In the genomic region with DNA sequence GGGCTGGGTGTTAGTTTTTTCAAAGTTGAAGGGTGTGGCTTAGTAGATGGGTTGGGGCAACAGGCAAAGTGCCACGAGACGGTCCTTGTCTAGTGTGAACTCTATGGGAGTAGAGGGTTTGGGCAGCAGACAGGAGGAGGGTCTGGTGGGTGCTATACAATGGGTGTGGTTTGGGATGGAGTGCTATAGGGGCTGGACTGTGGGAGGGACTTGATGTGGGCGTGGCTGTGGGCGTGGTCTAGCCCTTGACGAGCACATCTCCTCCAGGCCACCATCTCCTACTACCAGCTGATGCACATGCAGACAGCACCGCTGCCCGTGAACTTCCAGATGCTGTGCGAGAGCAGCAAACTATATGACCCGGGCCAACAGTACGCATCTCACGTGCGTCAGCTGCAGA, we compare ENCODE assay signal across 11 mouse cellular contexts. TPM values are rescaled to one million over a fixed set of nuclear protein-coding genes. Genes with fewer than 3 reads are reported as not detected.
DNase-seq lines count a peak whose midpoint lies in the region; ATAC-seq and TF ChIP-seq lines count a peak whose summit lies in the region.
"Had no signal": no experiment of that assay in that cellular context is flagged by ENCODE, and none has a peak within 500 bp of the region (broad histone marks: within the 10 kb centered on the region; RNA-seq: fewer than 3 reads in every experiment).

No protein-coding gene starts in this region.

- intact Hi-C loops in gastrocnemius, postnatal 36 days (cut with DNase I) = no loop called here

- H3K79me2 ChIP-seq in CH12.LX (replicated peaks; ENCODE audit: control insufficient read depth, extremely low read depth, insufficient read depth, poor library complexity, severe bottlenecking) = no peaks in the 10 kb centered on the region

- ATAC-seq in intestine, embryonic 14.5 days (replicated peaks; ENCODE audit: low FRiP score, low TSS enrichment, low read depth) = peak; percentile 22; the same call in 1 of the 2 replicates
- ATAC-seq in intestine, postnatal 0 days = no peak
- peak; percentile 36; the same call in 1 of the 2 replicates for ATAC-seq in erythroblast, adult 5-6 weeks (replicated peaks; ENCODE audit: low FRiP score, poor library complexity, severe bottlenecking)

- no peaks in the 10 kb centered on the region for H3K9me3 ChIP-seq in intestine, embryonic 14.5 days (ENCODE audit: control insufficient read depth, low read length)
- H3K9me3 ChIP-seq in intestine, postnatal 0 days (ENCODE audit: control insufficient read depth) = no peaks in the 10 kb centered on the region
- H3K9me3 ChIP-seq in CH12.LX (replicated peaks; ENCODE audit: low read length) = no peaks in the 10 kb centered on the region
- H3K9me3 ChIP-seq: forebrain, embryonic 15.5 days had no signal

- DNase-seq in intestine, embryonic 14.5 days (ENCODE audit: low spot score) = no peak
- DNase-seq in CH12.LX (ENCODE audit: extremely low read depth) = peak; percentile 62
- peak; percentile 67 for DNase-seq in naive thymus-derived CD4-positive, alpha-beta T cell, adult 2 months (ENCODE audit: low read depth)
- DNase-seq in layer of hippocampus, adult 8-10 months (ENCODE audit: low spot score in 2 of 2) = no peak
- no peak for DNase-seq in adrenal gland, postnatal 25 days
- DNase-seq in gastrocnemius, postnatal 36 days = no peak
- DNase-seq: cerebellum, adult 18-20 months; layer of hippocampus, adult 9-11 months had no signal

- TF ChIP-seq RAD21 in CH12.LX (IDR thresholded peaks at IDR 0.05; ENCODE audit: low read depth, low read length) = no peak

- no peak overlapping the region for H3K27ac ChIP-seq in intestine, embryonic 14.5 days (ENCODE audit: low read depth)
- H3K27ac ChIP-seq in intestine, postnatal 0 days (ENCODE audit: low read depth, low read length) = no peak overlapping the region
- no peak overlapping the region for H3K27ac ChIP-seq in CH12.LX (ENCODE audit: insufficient read depth, low read depth)
- H3K27ac ChIP-seq: forebrain, embryonic 15.5 days had no signal

- H3K36me3 ChIP-seq in intestine, embryonic 14.5 days (ENCODE audit: control insufficient read depth, insufficient read depth, low read length) = 0 out of 2 replicates have a peak, but pooled peaks cover 8% of the 10 kb centered on the region
- H3K36me3 ChIP-seq in intestine, postnatal 0 days (ENCODE audit: control insufficient read depth, insufficient read depth) = no peaks in the 10 kb centered on the region
- H3K36me3 ChIP-seq in CH12.LX (replicated peaks in 1 of 2; ENCODE audit: control insufficient read depth in 1 of 2, insufficient read depth in 1 of 2, low read length in 1 of 2) = peaks cover 66 to 82% of the 10 kb centered on the region in 2 experiments
- H3K36me3 ChIP-seq: forebrain, embryonic 15.5 days had no signal

- no peak for TF ChIP-seq POLR2A in CH12.LX (IDR thresholded peaks at IDR 0.05; ENCODE audit: low read depth, low read length)

- no peaks in the 10 kb centered on the region for H3K27me3 ChIP-seq in intestine, embryonic 14.5 days (replicated peaks; ENCODE audit: control insufficient read depth, insufficient read depth, low read length)
- H3K27me3 ChIP-seq in intestine, postnatal 0 days (replicated peaks; ENCODE audit: control insufficient read depth, insufficient read depth, low read length) = no peaks in the 10 kb centered on the region
- no peaks in the 10 kb centered on the region for H3K27me3 ChIP-seq in CH12.LX (replicated peaks)
- H3K27me3 ChIP-seq: forebrain, embryonic 15.5 days had no signal

- dilution Hi-C loops in CH12.LX (cut with MboI; ENCODE audit: extremely low pct_ligation_motif_present, extremely low pct_unique_long_range_greater_than_20kb, low sequenced_read_pairs) = no loop called here

- WGBS in intestine, embryonic 14.5 days = 65% methylated on average over 12 of the region's 12 CpGs
- 53% methylated on average over 12 of the region's 12 CpGs for WGBS in intestine, postnatal 0 days

- TF ChIP-seq CTCF in intestine, postnatal 0 days (IDR thresholded peaks at IDR 0.05; ENCODE audit: low read depth) = no peak
- TF ChIP-seq CTCF in CH12.LX (conservative IDR thresholded peaks at IDR 0.05 in 1 of 2, IDR thresholded peaks at IDR 0.05 in 1 of 2; ENCODE audit: low read depth in 2 of 2, low read length in 2 of 2) = no peak

- no peak overlapping the region for H3K4me2 ChIP-seq in intestine, embryonic 14.5 days (ENCODE audit: low read length)
- H3K4me2 ChIP-seq in intestine, postnatal 0 days (replicated peaks; ENCODE audit: low read depth) = no peak overlapping the region
- H3K4me2 ChIP-seq in CH12.LX (ENCODE audit: insufficient read depth, low read depth, poor library complexity, severe bottlenecking) = no peak overlapping the region
- H3K4me2 ChIP-seq: forebrain, embryonic 15.5 days had no signal

- no peak overlapping the region for H3K9ac ChIP-seq in intestine, embryonic 14.5 days (ENCODE audit: low read length)
- no peak overlapping the region for H3K9ac ChIP-seq in intestine, postnatal 0 days (ENCODE audit: low read depth, low read length)
- no peak overlapping the region for H3K9ac ChIP-seq in CH12.LX (ENCODE audit: insufficient read depth, low read depth)
- H3K9ac ChIP-seq: forebrain, embryonic 15.5 days had no signal

- no peaks in the 10 kb centered on the region for H3K4me1 ChIP-seq in intestine, embryonic 14.5 days (replicated peaks; ENCODE audit: control insufficient read depth, insufficient read depth, low read length)
- 0 out of 2 replicates have a peak, but pooled peaks cover 3% of the 10 kb centered on the region for H3K4me1 ChIP-seq in intestine, postnatal 0 days (replicated peaks; ENCODE audit: control insufficient read depth, insufficient read depth, low read length)
- H3K4me1 ChIP-seq in CH12.LX (ENCODE audit: control insufficient read depth in 1 of 2, insufficient read depth in 2 of 2) = peaks cover 31 to 47% of the 10 kb centered on the region in 2 experiments
- H3K4me1 ChIP-seq: forebrain, embryonic 15.5 days had no signal

- H3K4me3 ChIP-seq in intestine, embryonic 14.5 days (ENCODE audit: low read depth, low read length) = no peak overlapping the region
- no peak overlapping the region for H3K4me3 ChIP-seq in intestine, postnatal 0 days (ENCODE audit: low read depth, low read length)
- H3K4me3 ChIP-seq in CH12.LX (replicated peaks in 1 of 3; ENCODE audit: low read depth in 2 of 3, low read length in 2 of 3, poor library complexity in 1 of 3) = no peak overlapping the region
- H3K4me3 ChIP-seq: forebrain, embryonic 15.5 days had no signal

- no peak for TF ChIP-seq EP300 in CH12.LX (IDR thresholded peaks at IDR 0.05; ENCODE audit: low read length)

- in situ Hi-C loops in CH12.LX (cut with MboI; ENCODE audit: low pct_ligation_motif_present, low pct_unique_long_range_greater_than_20kb, low sequenced_read_pairs) = no loop called here

RNA-seq across cellular contexts. Expression of gene Arhgap45, which starts 9.4 kb away (rescaled TPM):
- 6.8 and 8.0 TPM in 2 replicates for polyA plus RNA-seq in intestine, embryonic 14.5 days (2014; fragmentation: Nextera tagmentation; extraction: Ambion mirVana)
- polyA plus RNA-seq in intestine, postnatal 0 days (2015; fragmentation: Nextera tagmentation; extraction: Ambion mirVana) = 1.2 and 1.3 TPM in 2 replicates
- total RNA-seq in CH12.LX (2012; rRNA removed) (23.4 and 25.9 TPM in 2 replicates), CH12.LX (2014; rRNA removed) (10.3 and 11.8 TPM in 2 replicates)
- polyA plus RNA-seq in CH12.LX (2012; ENCODE audit: insufficient read length, low read depth) = 20.2 and 21.2 TPM in 2 replicates
- 23.1 and 31.6 TPM in 2 replicates for total RNA-seq in erythroblast, adult 5-6 weeks (2015; ENCODE audit: low replicate concordance)
- total RNA-seq in erythroblast, adult 5-6 weeks (2017; ENCODE audit: low replicate concordance) = 28.6 and 35.8 TPM in 2 replicates
- 10 to 100 TPM in 2 of 4 experiments, 1 to 10 TPM in 2; 2.8 to 14.1 (median 8.2) TPM for total RNA-seq in layer of hippocampus, adult 8-10 months (2022)
- 3.7 and 4.3 TPM in 2 replicates for total RNA-seq in adrenal gland, postnatal 25 days (2021)
- total RNA-seq in gastrocnemius, postnatal 36 days (2021) = 1 to 10 TPM; 1.1 to 2.7 TPM

RNA-seq across cellular contexts. Expression of gene Polr2e, which starts 13.7 kb away (rescaled TPM):
- 255 and 274 TPM in 2 replicates for polyA plus RNA-seq in intestine, embryonic 14.5 days (2014; fragmentation: Nextera tagmentation; extraction: Ambion mirVana)
- 90.0 and 98.5 TPM in 2 replicates for polyA plus RNA-seq in intestine, postnatal 0 days (2015; fragmentation: Nextera tagmentation; extraction: Ambion mirVana)
- 127 and 132 TPM in 2 replicates for total RNA-seq in CH12.LX (2012; rRNA removed)
- 98.3 and 105 TPM in 2 replicates for total RNA-seq in CH12.LX (2014; rRNA removed)
- polyA plus RNA-seq in CH12.LX (2012; ENCODE audit: insufficient read length, low read depth) = 194 and 227 TPM in 2 replicates
- total RNA-seq in erythroblast, adult 5-6 weeks (2015; ENCODE audit: low replicate concordance) = 23.6 and 33.4 TPM in 2 replicates
- 4.5 and 9.9 TPM in 2 replicates for total RNA-seq in erythroblast, adult 5-6 weeks (2017; ENCODE audit: low replicate concordance)
- total RNA-seq in layer of hippocampus, adult 8-10 months (2022) = 10 to 100 TPM; 64.2 to 86.7 (median 75.4) TPM
- 84.3 and 101 TPM in 2 replicates for total RNA-seq in adrenal gland, postnatal 25 days (2021)
- total RNA-seq in gastrocnemius, postnatal 36 days (2021) = 10 to 100 TPM; 36.0 to 42.5 TPM

RNA-seq across cellular contexts. Expression of gene Gpx4, which starts 21.1 kb away (rescaled TPM):
- polyA plus RNA-seq in intestine, embryonic 14.5 days (2014; fragmentation: Nextera tagmentation; extraction: Ambion mirVana) = 607 and 623 TPM in 2 replicates
- polyA plus RNA-seq in intestine, postnatal 0 days (2015; fragmentation: Nextera tagmentation; extraction: Ambion mirVana) = 1,519 and 1,523 TPM in 2 replicates
- total RNA-seq in CH12.LX (2012; rRNA removed) = 368 and 459 TPM in 2 replicates
- total RNA-seq in CH12.LX (2014; rRNA removed) = 352 and 386 TPM in 2 replicates
- 332 and 353 TPM in 2 replicates for polyA plus RNA-seq in CH12.LX (2012; ENCODE audit: insufficient read length, low read depth)
- 108 and 169 TPM in 2 replicates for total RNA-seq in erythroblast, adult 5-6 weeks (2015; ENCODE audit: low replicate concordance)
- total RNA-seq in erythroblast, adult 5-6 weeks (2017; ENCODE audit: low replicate concordance) = 96.3 and 123 TPM in 2 replicates
- 100 to 1,000 TPM; 433 to 528 (median 468) TPM for total RNA-seq in layer of hippocampus, adult 8-10 months (2022)
- 977 and 1,201 TPM in 2 replicates for total RNA-seq in adrenal gland, postnatal 25 days (2021)
- 100 to 1,000 TPM; 500 to 536 TPM for total RNA-seq in gastrocnemius, postnatal 36 days (2021)

RNA-seq across cellular contexts. Expression of gene Abca7, which starts 29.6 kb away (rescaled TPM):
- 3.7 and 3.8 TPM in 2 replicates for polyA plus RNA-seq in intestine, embryonic 14.5 days (2014; fragmentation: Nextera tagmentation; extraction: Ambion mirVana)
- polyA plus RNA-seq in intestine, postnatal 0 days (2015; fragmentation: Nextera tagmentation; extraction: Ambion mirVana) = 2.2 and 2.5 TPM in 2 replicates
- total RNA-seq in CH12.LX (2012; rRNA removed) = 6.8 and 7.0 TPM in 2 replicates
- 2.3 TPM in 2 replicates for total RNA-seq in CH12.LX (2014; rRNA removed)
- 5.4 and 6.1 TPM in 2 replicates for polyA plus RNA-seq in CH12.LX (2012; ENCODE audit: insufficient read length, low read depth)
- total RNA-seq in erythroblast, adult 5-6 weeks (2015; ENCODE audit: low replicate concordance) = 14.4 and 18.2 TPM in 2 replicates
- total RNA-seq in erythroblast, adult 5-6 weeks (2017; ENCODE audit: low replicate concordance) = 19.4 and 27.7 TPM in 2 replicates
- total RNA-seq in layer of hippocampus, adult 8-10 months (2022) = 10 to 100 TPM; 12.4 to 13.6 (median 13.3) TPM
- total RNA-seq in adrenal gland, postnatal 25 days (2021) = 24.2 and 29.1 TPM in 2 replicates
- 1 to 10 TPM; 5.4 to 5.8 TPM for total RNA-seq in gastrocnemius, postnatal 36 days (2021)

RNA-seq across cellular contexts. Expression of gene Cnn2, which starts 37.5 kb away (rescaled TPM):
- polyA plus RNA-seq in intestine, embryonic 14.5 days (2014; fragmentation: Nextera tagmentation; extraction: Ambion mirVana) = 320 and 368 TPM in 2 replicates
- 109 and 117 TPM in 2 replicates for polyA plus RNA-seq in intestine, postnatal 0 days (2015; fragmentation: Nextera tagmentation; extraction: Ambion mirVana)
- total RNA-seq in CH12.LX (2012; rRNA removed) (26.3 and 26.9 TPM in 2 replicates), CH12.LX (2014; rRNA removed) (46.3 and 49.0 TPM in 2 replicates)
- polyA plus RNA-seq in CH12.LX (2012; ENCODE audit: insufficient read length, low read depth) = 52.6 and 62.7 TPM in 2 replicates
- total RNA-seq in erythroblast, adult 5-6 weeks (2015; ENCODE audit: low replicate concordance) = 33.8 and 46.6 TPM in 2 replicates
- 30.0 and 73.0 TPM in 2 replicates for total RNA-seq in erythroblast, adult 5-6 weeks (2017; ENCODE audit: low replicate concordance)
- 1 to 10 TPM; 5.3 to 9.8 (median 6.6) TPM for total RNA-seq in layer of hippocampus, adult 8-10 months (2022)
- total RNA-seq in adrenal gland, postnatal 25 days (2021) = 28.3 and 29.8 TPM in 2 replicates
- total RNA-seq in gastrocnemius, postnatal 36 days (2021) = 1 to 10 TPM; 5.2 to 6.0 TPM

Comparison
In these comparisons a context has a peak if more than half of its experiments do, and no peak if none do; other contexts are left out.
1. DNase-seq: peak in CH12.LX (single experiment) and naive thymus-derived CD4-positive, alpha-beta T cell, adult 2 months (single experiment); none in intestine, embryonic 14.5 days (single experiment), layer of hippocampus, adult 8-10 months (0 of 2), adrenal gland, postnatal 25 days (single experiment) and gastrocnemius, postnatal 36 days (0 of 2).